Mouse (Mus musculus): Measurements from ENCODE around the gene Olfr654. TPM values are rescaled to one million over a fixed set of nuclear protein-coding genes. Genes with fewer than 3 reads are reported as not detected.

The Olfr654 gene
- polyA plus RNA-seq, 1 experiment from 2014 or later: not detected

GRCm38 (mm10) chr7:104624494-104624893, 37.7 kb downstream of the Olfr654 start, which contains the start of gene Olfr657:
Gene Olfr657 (plus strand): TSS chr7:104624794.
- Histone ChIP-seq H3K27ac (no peak within 1 kb of the TSS), H3K36me3 (no peaks in the 10 kb centered on the region), H3K9me3 (replicated peaks) (no peaks in the 10 kb centered on the region), H3K4me1 (replicated peaks) (no peaks in the 10 kb centered on the region), H3K9ac (no peak within 1 kb of the TSS), H3K4me3 (replicated peaks) (no peak within 1 kb of the TSS), H3K27me3 (no peaks in the 10 kb centered on the region), H3K4me2 (no peak within 1 kb of the TSS)
- no peak for ATAC-seq (ENCODE audit: low read depth)
- no peak for DNase-seq

Other genes with a start within 250 kb of the Olfr654 start
- gene Trim12c, start 233.7 kb upstream of the Olfr654 start, polyA plus RNA-seq (2015; fragmentation: Nextera tagmentation; extraction: Ambion mirVana): 1.2 TPM in 2 replicates
- gene Trim30b, start 217.1 kb upstream of the Olfr654 start, polyA plus RNA-seq (2015; fragmentation: Nextera tagmentation; extraction: Ambion mirVana): 0.08 and 0.09 TPM in 2 replicates
- gene Trim30c, start 186.2 kb upstream of the Olfr654 start, polyA plus RNA-seq (2015; fragmentation: Nextera tagmentation; extraction: Ambion mirVana): 0.20 and 0.38 TPM in 2 replicates
- gene Trim30a, start 121.8 kb upstream of the Olfr654 start, polyA plus RNA-seq (2015; fragmentation: Nextera tagmentation; extraction: Ambion mirVana): 1.7 and 1.9 TPM in 2 replicates
- gene Trim30d, start 79.2 kb upstream of the Olfr654 start, polyA plus RNA-seq (2015; fragmentation: Nextera tagmentation; extraction: Ambion mirVana): 0.31 and 0.58 TPM in 2 replicates
- gene Olfr651, start 36.9 kb upstream of the Olfr654 start, polyA plus RNA-seq (2015; fragmentation: Nextera tagmentation; extraction: Ambion mirVana): not detected in 2 replicates
- not detected in 2 replicates for gene Olfr652, start 26.1 kb upstream of the Olfr654 start, polyA plus RNA-seq (2015; fragmentation: Nextera tagmentation; extraction: Ambion mirVana)
- gene Olfr653, start 9.7 kb upstream of the Olfr654 start, polyA plus RNA-seq (2015; fragmentation: Nextera tagmentation; extraction: Ambion mirVana): not detected in 2 replicates
- not detected in 2 replicates for gene Olfr655, start 14.8 kb downstream of the Olfr654 start, polyA plus RNA-seq (2015; fragmentation: Nextera tagmentation; extraction: Ambion mirVana)
- not detected in 2 replicates for gene Olfr656, start 26.9 kb downstream of the Olfr654 start, polyA plus RNA-seq (2015; fragmentation: Nextera tagmentation; extraction: Ambion mirVana)
- not detected in 2 replicates for gene Olfr657, start 37.8 kb downstream of the Olfr654 start, polyA plus RNA-seq (2015; fragmentation: Nextera tagmentation; extraction: Ambion mirVana)
- not detected in 2 replicates for gene Olfr658, start 60.3 kb downstream of the Olfr654 start, polyA plus RNA-seq (2015; fragmentation: Nextera tagmentation; extraction: Ambion mirVana)
- not detected in 2 replicates for gene Olfr659, start 79.7 kb downstream of the Olfr654 start, polyA plus RNA-seq (2015; fragmentation: Nextera tagmentation; extraction: Ambion mirVana)
- gene Olfr661, start 99.5 kb downstream of the Olfr654 start, polyA plus RNA-seq (2015; fragmentation: Nextera tagmentation; extraction: Ambion mirVana): not detected in 2 replicates
- gene Usp17le, start 190.4 kb downstream of the Olfr654 start, polyA plus RNA-seq (2015; fragmentation: Nextera tagmentation; extraction: Ambion mirVana): not detected in 2 replicates

Data from liver, embryonic 13.5 days (tissue).